Mouse (Mus musculus) brain, embryonic 18.5 days (tissue): ENCODE data around the gene Rrm2.

Experiments
- DNase-seq: peaks from one replicate; pipeline ENCODE4 v3.0.0-alpha.2; 2012; ENCODE audit warnings: low read depth, low spot score

The Rrm2 gene

GRCm38 (mm10) chr12:24747297-24747696 lies 39.3 kb downstream of the Rrm2 start:
- no peak for DNase-seq

DNA sequence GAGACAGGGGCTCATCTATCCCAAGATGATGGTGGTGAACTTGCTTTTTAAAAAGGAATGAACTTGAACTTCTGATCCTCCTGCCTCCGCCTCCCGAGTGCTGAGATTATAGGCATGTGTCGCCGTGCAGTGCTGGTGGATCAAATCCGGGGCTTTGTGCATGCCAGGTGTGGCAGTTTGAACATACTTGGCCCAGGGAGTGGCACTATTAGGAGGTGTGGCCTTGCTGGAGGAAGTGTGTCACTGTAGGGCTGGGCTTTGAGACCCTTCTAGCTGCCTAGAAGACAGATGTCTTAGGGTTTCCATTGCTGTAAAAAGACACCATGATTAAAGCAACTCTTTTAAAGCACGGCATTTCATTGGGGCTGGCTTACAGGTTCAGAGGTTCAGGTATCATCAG lies 42.5 kb downstream of the Rrm2 start:
- DNase-seq: no peak

DNA sequence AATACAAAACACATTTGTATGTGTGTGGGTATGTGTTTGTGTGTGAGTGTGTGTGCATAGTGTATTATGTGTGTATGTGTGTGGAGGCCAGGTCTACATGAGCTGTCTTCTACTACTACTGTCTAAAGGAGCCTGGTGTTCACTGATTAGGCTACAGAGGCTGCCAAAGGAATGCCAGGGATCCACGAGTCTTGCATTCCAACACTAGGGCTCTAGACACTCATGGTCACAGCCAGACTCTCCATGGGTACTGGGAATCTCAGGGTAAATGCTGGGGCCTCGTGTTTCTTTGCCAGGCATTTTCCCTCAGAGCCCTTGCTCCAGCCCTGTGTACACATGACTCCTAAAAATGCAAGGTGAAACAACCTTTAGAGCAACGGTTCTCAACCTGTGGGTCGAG lies 45.6 kb downstream of the Rrm2 start:
- no peak for DNase-seq

DNA sequence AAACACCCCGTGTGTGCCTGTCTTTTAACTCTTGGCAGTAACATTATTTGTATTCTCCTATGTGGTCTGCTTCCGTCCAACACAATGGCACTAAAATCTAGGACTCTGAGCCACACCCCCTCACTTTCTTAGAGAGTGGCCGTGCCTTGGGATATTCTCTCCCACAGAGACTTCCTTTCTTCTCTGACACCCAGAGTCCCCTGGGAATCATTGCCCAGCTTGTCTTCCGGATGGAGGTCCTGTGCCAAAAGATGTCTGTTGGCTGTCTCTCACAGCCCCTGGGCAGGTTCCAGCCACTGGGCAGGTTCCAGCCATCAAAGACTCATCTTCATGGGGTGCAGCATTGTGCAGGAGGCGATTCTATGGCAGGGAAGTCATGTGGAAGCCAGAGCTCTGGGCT lies 46.7 kb downstream of the Rrm2 start:
- no peak for DNase-seq

DNA sequence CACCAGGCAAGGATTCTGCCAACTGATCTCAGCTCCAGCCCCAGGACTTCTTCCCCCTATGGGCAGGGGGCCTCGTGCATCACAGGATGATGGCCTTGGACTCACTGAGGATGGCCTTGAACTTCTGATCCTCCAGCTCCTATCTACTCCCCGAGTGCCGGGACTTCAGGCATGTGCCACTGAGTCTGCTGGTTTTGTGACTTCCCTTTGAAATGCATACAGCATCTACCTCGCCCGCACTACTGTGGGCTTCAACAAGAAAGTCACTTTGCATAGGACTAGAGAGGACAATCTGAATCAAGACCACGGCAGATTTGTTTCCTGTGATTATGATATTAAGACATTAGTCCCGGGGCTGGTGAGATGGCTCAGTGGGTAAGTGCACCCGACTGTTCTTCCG lies 47.4 kb downstream of the Rrm2 start:
- DNase-seq: no peak

DNA sequence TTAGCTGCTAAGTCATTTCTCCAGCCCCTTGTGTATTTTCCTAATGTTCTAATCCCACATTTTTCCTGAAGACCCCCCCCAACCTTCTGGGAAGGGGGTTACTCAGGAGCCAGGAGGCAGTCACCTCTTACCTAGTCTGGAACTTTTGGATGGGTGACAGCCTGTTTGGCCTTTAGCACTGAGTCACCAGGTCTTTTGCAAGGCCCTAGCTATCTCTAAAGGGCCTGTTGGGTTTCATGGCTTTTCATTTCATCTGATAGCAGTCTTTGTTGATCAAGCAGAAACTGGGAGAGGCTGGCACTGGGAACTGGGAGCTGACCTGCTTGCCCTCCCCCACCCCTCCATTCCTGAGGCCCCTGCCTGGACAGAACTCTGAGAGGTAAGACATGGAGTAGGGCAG lies 49.3 kb downstream of the Rrm2 start:
- DNase-seq: no peak

GRCm38 (mm10) chr12:24758374-24758773 lies 50.3 kb downstream of the Rrm2 start:
- DNase-seq: no peak

DNA sequence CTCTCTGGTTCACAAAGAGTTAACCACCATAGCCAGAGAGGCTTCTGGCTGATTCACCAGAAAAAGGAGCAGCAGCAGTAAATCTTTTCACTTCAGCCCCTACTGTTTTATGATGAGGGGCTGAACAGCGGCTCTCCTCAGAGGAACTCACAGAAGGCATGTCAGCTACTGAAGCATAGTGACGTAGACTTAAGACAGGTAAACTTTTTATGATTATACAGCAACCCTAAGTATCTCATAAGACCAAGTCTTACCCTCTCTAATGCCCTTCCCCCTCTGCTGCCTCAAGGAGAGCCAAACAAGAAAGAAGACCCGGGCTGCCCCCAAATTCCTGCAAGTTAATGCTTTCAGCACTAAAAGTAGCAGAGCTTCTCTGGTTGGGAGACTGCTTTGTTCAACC lies 54.2 kb downstream of the Rrm2 start:
- no peak for DNase-seq
